Mouse (Mus musculus) layer of hippocampus, adult 9-10 months (tissue): Measurements from ENCODE around the gene Siva1.
A peak's percentile ranks its signal among the peaks of the same experiment; 100 is the strongest.

Source experiments
- DNase-seq: peaks from one replicate; pipeline ENCODE4 v3.0.0; 2022; ENCODE audit warnings: low spot score

Gene Siva1

DNA sequence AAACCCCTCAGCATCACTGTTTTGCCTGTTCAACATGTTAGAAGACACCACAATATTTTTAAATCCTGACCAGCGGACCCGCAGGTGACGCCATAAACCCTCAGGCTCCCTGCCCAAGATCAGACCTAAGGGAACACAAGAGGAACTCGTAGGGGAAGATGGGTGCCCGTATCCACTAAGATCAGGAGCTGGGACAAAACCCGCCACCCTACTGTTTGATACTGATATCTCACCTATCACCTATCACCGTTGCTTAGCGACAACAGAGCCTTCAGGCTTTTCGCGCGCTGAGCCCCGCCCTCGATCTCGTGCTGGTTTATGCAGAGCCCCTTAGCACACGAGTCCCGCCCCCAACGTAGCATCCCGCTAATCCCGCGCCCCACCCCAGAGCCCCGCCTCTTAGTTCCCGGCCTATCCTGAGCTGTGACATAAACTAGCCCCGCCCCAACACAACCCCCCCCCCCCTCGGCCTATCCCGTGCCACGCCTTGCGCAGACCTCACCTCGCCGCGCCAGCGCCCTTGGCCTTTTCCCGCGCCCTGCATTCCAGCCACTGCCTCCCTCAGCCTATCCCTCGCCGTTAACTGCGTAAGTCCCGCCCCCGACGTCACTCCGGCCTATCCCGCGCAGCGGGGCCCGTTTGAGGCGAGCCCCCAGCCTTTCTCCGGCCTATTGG is at the start of gene Siva1:
Gene Siva1, plus strand, starts transcription at position 500 of the 675 bp plus-strand sequence.
- DNase-seq: peak; percentile 90

DNA sequence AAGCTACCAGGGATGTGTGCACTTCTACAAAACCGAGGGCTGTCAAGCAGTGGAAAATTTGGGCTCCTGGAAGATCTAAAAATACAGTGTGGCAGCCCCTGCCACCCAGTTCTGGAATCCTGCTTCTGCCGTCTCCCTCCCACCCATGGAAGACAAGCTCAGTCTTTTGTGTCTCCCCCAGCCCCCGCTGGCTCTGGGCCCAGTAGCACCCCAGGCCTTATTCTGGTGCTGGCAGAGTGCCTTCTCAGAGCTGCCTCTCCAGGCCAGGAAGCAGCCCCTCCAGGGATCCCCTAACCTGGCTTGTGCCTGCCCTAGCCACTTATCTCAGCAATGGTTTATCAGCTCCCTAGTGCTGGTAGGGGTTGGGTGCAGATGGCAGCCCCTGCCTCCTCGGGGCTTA is 49.5 kb upstream of the Siva1 start:
- no peak for DNase-seq

DNA sequence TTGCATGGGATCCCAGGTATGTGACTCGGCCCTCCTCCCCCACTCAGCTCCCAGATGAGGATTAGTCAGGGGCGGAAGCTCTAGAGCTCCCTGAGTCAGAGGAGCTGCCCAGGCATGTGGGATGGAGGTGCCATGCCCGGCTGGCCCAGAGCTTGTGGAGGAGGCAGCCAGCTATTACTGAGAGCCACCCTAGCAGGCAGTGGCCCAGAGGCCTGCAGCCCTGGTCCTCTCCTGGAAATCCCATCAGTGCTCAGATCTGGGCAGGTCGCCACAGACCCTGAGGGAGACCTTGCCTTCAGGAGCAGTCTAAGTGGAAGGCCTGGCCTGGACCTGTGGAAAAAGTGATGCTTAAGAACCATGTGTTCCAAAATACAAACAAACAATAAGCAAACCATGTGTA is 48.9 kb upstream of the Siva1 start:
- DNase-seq: no peak

DNA sequence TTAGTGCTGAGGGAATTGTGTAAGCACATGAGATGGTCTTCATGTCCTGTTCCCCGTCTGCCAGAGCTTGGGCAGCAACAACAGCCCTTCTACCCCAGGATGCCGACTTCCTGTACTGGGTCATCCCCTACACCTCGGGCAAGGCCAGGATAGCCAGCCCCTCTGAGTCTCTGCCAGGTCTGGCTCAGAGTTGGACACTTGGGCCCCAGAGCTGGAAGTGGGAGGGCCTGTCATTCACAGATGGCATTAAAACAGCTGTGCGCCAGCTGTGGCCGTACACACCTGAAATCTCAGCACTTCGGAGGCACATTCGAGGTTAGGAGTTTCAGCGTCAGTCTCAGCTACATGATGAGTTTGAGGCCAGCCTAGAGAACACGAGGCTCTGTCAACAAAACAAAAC is 48.0 kb upstream of the Siva1 start:
- DNase-seq: no peak

- no peak for DNase-seq
Measured at GRCm38 (mm10) chr12:112596891-112597500, 47.5 kb upstream of the Siva1 start.

GRCm38 (mm10) chr12:112597618-112598017 is 46.9 kb upstream of the Siva1 start:
- no peak for DNase-seq

DNA sequence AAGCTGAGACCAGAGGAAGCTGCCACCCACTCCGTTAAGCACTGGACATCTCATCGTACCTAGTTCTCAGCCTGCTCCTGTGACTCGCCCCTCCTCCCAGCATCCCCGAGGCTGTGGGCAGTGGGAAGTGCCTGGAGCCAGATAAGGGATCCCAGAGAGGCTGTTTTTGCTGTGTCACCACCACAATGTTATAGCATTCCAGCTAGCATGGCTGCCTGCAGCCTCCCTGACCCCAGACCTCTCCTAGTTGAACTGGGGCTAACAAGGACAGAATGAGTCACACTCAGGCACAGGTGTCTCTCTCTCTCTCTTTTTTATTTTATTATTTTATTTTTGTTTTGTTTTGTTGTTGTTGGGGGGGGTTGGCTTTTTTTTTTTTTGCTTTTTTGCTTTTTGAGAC is 45.3 kb upstream of the Siva1 start:
- no peak for DNase-seq

DNA sequence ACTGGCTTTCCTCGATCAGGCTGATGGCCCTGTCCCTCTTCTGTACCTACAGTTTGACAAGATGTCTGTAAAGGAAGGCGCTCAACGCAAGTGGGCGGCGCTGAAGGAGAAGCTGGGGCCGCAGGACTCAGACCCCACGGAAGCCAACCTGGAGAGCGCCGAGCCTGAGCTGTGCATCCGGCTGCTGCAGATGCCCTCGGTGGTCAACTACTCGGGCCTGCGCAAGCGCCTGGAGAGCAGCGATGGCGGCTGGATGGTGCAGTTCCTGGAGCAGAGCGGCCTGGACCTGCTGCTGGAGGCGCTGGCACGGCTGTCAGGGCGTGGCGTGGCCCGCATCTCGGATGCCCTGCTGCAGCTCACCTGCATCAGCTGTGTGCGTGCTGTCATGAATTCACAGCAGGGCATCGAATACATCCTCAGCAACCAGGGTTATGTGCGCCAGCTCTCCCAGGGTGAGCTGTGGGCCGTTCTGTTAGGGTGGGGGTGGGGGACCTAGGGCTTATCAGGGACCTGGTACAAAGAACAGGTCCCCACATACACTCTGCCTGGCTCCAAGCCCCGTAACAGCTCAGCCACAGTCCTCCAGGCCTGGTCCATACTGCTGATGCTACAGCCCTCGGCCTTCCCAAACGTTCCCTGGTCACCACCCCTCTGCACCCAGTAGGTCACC is 44.4 kb upstream of the Siva1 start:
- no peak for DNase-seq

DNA sequence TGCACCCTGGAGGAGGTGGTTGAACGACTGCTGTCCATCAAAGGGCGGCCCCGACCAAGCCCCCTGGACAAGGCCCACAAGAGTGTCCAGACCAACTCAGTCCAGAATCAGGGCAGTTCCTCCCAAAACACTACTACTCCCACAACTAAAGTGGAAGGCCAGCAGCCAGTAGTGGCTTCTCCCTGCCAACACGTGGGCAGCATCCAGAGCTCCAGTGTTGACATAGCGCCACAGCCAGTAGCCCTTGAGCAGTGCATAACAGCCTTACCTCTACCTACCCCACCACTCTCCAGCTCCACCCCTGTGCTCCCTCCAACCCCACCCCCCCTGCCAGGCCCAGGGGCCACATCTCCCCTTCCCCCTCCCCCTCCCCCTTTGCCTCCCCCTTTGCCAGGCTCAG is 40.5 kb upstream of the Siva1 start:
- no peak for DNase-seq

GRCm38 (mm10) chr12:112604709-112605649 is 39.5 kb upstream of the Siva1 start:
- no peak for DNase-seq

DNA sequence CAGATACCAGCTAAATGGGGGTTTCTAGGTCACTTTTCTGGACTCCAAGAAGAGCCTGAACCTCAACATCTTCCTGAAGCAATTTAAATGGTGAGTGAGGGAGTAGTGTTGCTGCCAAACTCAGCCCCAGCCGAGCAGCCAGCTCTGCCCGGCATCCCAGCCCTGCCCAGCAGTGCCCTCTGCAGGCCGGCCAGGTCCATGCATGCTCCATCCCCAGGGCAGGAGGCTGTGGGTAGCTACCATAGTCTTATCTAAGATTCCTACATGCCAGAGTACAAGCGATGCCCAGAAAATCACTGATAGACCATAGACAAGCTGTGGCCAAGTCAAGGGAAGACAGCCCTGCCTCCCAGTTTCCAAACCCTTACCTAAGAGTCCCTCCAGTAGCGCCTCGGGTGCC is 38.7 kb upstream of the Siva1 start:
- DNase-seq: no peak

- DNase-seq: no peak
Measured at GRCm38 (mm10) chr12:112606998-112607397, 37.5 kb upstream of the Siva1 start.

- DNase-seq: no peak
Measured at GRCm38 (mm10) chr12:112609031-112609430, 35.4 kb upstream of the Siva1 start.

GRCm38 (mm10) chr12:112616668-112617067 is 27.8 kb upstream of the Siva1 start:
- no peak for DNase-seq

GRCm38 (mm10) chr12:112617184-112617583 is 27.3 kb upstream of the Siva1 start:
- peak; percentile 60 for DNase-seq

DNA sequence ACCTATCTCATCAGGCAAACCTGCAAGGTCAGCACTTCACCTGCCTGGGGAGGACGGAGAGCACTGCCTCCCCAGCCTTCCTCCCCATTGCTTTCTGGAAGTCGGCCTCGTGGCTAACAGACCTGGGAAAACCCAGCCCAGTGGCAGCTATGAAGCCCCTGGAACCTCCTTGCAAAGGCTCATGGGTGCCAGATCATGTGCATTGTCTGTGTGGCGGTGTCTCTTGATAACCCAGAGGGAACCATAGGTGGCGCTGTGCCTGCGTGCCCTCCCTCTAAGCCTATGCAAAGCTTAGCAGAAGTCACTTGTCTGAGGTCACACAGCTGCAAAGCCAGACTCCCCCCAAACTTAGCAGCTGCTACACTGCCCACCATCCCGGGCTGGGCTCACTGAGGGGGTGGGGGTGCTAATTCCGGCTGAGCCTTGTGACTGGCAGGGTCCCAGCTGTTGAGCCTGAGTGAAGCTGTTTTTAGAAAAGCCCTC is 26.5 kb upstream of the Siva1 start:
- peak; percentile 60 for DNase-seq

DNA sequence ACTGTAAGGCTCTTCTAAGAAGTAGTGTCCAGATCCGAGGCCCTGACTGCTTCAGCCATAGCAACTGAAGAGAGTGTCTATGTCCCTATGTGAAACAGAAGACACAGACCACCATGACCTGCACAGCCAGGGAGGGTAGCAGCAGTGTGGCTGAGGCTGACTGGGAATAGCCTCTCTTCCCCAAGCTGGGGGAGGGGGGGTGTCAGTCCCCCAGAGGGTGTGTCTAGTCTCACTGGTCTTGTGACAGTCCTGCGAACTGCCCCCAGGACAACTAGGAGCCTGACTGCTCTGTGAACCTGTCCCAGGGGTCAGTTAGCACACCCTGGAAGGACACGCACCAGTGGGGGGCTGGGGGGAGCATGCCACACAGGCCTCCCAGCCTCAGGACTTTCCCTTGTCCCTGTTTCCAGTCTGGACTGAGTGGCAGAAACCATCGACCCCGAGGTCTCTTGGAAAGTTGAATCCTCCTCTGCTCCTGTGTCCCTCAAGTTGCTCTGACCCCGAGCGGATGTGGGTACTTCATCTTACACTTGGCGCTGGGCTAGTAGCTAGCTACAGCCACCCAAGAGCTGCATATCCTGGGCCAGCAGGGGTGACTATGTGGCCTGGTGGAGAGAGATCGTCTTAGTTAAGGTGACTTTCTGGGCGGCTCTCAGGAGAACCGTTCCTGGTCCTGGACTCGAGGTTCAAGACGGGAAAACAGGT is 25.3 kb upstream of the Siva1 start:
- no peak for DNase-seq

DNA sequence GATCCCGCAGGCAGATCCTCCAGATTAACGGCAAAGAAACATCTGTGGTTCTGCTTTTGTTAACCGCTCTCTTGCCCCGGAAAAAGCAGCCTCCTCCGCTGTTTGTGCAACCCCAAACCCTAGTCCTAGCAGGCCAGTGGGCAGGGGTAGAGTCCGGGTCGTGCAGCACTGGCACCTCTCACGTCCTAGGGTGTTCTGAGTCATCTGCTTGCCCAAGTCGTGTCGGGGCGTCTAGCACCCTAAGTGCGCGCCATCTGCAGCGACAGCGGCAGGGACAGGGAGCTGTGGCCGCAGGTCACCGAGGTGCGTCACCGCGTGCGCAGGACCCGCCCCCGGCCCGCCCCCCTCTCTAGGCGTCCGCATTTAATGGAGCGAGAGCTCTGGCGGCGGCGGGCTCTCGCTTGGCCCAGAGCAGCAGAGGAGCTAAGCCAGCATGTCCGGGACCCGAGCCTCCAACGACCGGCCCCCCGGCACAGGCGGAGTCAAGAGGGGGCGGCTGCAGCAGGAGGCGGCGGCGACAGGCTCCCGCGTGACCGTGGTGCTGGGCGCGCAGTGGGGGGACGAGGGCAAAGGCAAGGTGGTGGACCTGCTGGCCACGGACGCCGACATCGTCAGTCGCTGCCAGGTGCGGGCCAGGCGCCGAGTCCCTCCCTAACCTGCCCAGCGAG is 24.7 kb upstream of the Siva1 start, which contains the start of gene Adssl1:
Gene Adssl1, plus strand, starts transcription at position 360 of the 668 bp plus-strand sequence.
- DNase-seq: no peak

DNA sequence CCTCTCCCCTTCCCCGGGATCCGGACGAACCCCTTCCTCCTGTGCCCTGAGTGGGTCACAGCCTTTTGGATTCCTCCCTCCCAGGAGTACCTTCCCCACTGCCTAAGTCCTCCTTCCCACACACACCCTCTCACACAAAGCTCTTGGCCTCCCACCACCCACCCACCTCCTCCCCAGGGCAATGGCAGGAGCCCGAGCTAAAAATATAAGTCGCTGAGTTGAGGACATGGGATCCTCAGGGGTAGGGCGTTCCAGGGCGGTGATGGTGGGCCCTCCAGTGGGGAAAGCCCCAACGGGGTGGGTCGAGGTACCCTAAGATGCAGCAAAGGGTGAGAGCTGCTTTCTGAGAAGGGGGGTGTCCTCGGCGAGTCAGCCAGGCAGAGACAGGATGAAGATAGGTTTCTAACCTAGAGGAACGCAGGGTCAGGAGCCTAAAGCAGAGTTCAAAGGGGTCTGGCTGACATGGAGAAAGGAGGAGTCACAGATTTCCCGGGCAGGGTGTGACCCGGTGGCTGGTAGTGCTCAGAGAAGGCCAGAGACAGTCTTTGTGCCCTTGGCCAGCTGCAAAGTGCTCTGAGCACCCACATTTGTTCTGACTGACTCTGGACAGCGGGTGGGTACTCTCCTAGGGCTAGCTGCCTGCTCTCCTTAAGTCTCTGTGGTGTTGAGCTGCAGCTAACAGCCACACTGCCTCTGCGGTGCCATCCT is 24.0 kb upstream of the Siva1 start:
- DNase-seq: no peak

DNA sequence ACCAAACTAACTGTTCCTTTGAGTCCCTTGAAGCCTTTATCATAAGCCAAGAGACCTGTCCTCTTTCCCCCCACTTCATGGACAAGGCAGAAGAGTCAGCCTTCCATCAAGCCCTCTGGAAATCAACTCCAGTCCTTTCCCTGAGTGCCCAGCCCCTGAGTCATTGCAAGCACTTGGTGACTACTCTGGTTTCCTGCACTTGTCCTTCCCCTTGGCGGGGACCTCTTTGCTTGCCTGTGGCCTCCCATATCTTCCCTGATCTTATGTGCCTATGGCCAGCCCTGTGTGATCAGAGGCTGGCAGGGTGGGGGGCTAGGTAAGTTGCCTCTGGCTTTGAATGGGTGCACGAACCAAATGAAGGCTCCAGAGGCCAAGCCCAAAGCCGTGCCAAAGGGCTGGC is 22.6 kb upstream of the Siva1 start:
- DNase-seq: no peak
